Mouse (Mus musculus) CD4-positive, CD25-positive, alpha-beta regulatory T cell, adult 9 weeks (primary cell): ENCODE measurements around the gene Zfp781. TPM values are rescaled to one million over a fixed set of nuclear protein-coding genes. Genes with fewer than 3 reads are reported as not detected.

ENCODE experiments used
- polyA plus RNA-seq: library from polyadenylated mRNA; unstranded; fragments of 100-300 nt; shearing (Covaris generic); gene quantifications from one replicate; pipeline ENCODE4 v1.2.1, GENCODE M21; 2017

Gene Zfp781
- 7.6 TPM for polyA plus RNA-seq

GRCm38 (mm10) chr10:81929842-81930743 is at the start of gene Zfp781:
Gene Zfp781 (minus strand): TSS chr10:81930480.

GRCm38 (mm10) chr10:81863409-81864407 is 66.6 kb downstream of the Zfp781 start, which contains the start of gene Gm32687:
Gene Gm32687 (plus strand): TSS chr10:81863934.

Other genes starting within 250 kb of the Zfp781 start
- gene Zfp433, start 225.7 kb downstream of the Zfp781 start, polyA plus RNA-seq = 21.6 TPM
- gene Gm3055, start 159.3 kb downstream of the Zfp781 start, polyA plus RNA-seq = 6.3 TPM
- gene Gm4767, start 118.3 kb downstream of the Zfp781 start, polyA plus RNA-seq = 6.8 TPM
- 15.3 TPM for gene Gm32687, start 66.5 kb downstream of the Zfp781 start, polyA plus RNA-seq
- gene Zfp873, start 117.6 kb upstream of the Zfp781 start, polyA plus RNA-seq = 12.2 TPM
- gene BC024063, start 152.9 kb upstream of the Zfp781 start, polyA plus RNA-seq = 8.5 TPM
- 17.7 TPM for gene AU041133, start 197.5 kb upstream of the Zfp781 start, polyA plus RNA-seq